Mouse (Mus musculus) adrenal gland, adult 8-10 months (tissue): ENCODE data around the gene Cdkn2a. TPM values are rescaled to one million over a fixed set of nuclear protein-coding genes. Genes with fewer than 3 reads are reported as not detected.

Source experiments
- DNase-seq: peaks from one replicate; pipeline ENCODE4 v3.0.0; 2022
- total RNA-seq, 4 experiments: library from RNA; stranded (reverse); gene quantifications; 2 replicates each; pipeline ENCODE4 v1.2.4; 2022

Cdkn2a gene
- total RNA-seq, 4 experiments from 2014 or later: 15.7 to 17.8 (median 17.1) TPM

DNA sequence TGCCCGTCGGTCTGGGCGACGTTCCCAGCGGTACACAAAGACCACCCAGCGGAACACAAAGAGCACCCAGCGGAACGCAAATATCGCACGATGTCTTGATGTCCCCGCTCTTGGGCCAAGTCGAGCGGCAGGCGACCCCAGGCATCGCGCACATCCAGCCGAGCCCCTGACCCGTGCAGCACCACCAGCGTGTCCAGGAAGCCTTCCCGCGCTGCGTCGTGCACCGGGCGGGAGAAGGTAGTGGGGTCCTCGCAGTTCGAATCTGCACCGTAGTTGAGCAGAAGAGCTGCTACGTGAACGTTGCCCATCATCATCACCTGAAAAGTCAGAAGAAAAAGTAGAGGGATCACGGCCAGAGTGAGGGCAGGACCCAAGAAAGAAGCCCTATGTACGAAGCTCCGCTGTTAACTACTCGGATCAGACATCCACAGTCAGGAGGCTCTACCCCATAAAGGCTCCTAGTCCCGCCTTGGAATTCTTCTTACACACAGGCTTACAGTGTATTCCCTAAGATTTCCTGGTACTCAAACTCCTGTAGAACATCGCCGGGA, 17.7 kb downstream of the Cdkn2a start:
- DNase-seq: no peak

DNA sequence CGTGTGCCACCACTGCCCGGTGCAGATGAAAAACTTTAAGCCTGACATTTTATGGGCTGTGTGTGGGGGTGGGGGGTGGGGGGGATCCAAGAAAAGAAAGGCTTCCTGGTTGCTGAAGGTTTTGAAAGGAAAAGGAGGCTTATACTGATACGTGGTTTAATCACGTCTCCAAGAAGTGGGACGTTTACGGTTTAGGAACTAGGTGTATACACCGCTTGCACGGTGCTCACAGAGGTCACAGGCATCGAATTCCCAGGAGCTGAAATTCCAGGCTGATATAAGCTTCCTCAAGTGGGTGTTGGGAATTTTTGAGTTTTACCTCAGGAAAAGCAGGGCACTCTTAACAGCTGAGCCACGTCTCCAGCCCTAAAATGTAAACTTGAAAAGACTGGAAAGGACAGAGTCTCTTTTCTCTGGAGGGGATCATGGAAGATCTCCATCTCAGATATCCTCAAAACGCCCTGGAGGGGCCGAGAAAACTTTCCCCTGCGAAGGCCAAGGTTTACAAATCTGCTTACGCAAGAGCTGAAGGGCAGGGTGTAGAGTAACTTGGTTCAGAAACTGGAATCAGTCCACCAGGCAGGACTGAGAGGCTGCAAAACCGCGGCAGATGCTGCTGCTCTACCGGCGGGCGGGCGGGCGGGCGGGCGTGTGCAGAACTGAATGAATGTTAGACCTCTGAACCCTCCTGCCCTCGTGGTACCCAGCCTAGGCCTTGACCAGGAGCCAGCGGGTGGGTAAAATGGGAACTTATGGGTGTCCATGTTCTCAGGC, 18.5 kb downstream of the Cdkn2a start:
- DNase-seq: no peak

DNA sequence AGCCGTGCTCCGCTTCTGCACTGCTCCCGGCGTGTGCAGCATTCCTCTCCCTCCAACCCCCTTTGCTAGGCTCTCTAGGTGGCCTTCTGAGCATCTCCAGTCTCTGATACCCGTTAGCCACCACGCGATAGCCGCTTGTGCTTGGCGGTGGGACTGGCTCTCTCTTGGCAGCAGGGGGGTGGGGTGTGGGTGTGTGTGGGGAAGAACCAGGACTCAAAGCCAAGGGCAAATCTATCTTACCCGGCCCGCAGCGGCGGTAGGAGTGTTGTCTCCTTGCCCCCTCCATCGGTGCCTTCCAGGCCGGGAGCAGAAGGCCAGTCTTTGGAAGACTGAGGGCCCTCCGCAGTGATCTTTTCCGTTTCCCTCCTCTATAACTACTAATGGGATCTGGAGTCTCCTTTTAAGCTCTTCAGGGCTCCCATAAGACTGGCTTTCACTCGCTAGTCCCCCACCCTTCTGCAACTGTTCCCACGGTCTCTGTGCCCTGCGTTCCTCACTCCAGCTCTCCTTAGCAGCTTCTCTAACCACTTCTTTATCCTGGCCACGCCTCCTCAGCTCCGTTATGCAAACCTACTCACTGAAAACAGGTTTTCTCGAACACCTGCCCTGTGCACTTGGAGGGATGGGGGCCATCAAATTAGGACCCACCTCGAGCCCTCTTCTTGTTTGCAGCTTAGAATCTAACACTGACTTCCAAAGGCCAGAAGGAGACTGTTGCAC, 19.5 kb downstream of the Cdkn2a start:
- DNase-seq: no peak

DNA sequence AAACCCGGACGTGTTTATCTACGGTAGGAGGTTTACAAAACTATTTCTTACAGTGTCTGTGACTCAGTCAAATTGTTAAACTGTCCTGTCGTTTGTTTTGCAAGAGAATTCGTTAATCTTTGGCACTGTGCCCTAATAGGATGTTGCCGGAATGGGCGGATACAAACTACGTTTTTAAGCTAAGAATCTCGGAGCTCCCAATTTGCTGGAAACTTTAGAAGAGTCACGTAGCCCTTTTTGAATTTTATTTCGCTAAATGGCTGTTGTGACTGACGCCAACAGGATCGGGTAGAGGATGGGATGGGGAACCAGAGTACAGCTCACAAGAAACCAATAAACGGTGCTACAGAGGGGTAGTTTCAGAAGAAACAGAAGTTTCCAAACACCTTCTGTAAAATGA, 20.4 kb downstream of the Cdkn2a start:
- DNase-seq: no peak

DNA sequence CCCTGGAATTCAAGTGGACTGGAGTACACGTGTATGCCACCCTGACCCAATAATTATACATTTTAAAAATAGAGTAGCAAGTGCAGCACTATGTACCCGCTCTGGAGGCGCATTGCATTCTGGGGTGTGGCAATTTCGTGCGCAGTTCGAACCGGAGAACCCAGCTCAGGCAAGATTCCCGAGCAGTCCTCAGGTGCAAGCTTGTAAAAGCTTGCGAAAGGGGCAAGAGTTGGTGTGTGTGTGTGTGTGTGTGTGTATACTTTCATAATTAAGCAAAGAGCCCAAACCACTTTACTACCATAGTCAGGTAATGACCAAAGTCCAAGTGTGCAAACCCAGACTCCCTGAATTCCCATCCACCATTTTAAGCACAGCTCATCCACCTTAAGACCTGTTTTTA, 20.9 kb downstream of the Cdkn2a start:
- no peak for DNase-seq

DNA sequence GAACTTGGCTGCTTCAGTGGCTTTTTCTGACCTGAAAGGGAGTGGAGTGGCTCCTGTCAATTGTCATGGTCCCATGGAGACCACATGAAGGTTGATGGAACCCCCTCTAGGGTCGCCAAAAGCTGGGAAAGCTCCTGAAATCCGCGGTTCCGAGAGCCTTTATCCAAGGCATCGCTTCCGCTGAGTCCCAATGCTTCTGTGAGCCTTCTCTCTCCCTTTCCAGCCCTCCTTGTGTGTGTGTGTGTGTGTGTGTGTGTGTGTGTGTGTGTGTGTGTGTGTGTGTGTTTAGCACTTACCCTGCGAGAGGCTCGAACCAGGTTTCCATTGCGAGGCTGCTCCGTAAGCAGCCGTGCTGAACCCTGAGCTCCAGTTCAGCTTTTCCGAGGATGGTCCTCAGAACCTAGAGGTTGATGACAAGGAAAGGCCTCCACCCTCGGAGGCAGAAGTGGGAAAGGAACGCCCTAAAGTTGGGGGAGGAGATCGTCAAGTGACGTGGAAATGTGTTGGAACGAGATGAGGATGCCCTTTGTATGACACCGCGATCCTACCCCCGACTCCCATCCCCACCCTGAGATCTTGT, 21.4 kb downstream of the Cdkn2a start:
- DNase-seq: no peak

DNA sequence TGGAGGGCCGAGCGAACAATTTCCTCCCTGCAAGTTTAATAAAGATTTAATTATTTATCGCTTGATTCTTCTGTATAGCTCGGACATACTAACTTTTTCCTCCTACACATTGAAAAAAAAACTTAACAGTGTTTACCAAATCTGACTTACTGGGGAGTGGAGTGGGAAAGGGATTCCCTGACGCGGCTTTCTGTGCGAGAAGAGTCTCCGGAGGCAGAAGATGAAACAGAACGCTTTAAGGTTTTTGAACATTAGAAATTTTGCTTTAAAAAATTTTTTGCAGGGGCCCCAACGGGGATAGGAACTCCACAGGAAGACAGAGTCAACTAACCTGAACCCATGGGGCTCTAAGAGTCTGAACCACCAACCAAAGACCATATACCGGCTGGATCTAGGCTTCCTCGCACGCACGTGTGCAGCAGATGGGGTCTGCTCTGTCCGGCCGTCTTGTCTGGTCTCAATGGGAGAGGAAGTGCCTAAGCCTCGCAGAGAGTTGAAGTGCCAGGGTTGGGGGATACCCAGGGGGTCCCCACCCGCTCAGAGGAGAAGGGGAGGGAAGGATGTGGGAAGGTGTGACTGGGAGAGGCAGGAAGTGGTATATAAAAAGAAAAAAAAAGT, 22.2 kb downstream of the Cdkn2a start:
- DNase-seq: no peak

DNA sequence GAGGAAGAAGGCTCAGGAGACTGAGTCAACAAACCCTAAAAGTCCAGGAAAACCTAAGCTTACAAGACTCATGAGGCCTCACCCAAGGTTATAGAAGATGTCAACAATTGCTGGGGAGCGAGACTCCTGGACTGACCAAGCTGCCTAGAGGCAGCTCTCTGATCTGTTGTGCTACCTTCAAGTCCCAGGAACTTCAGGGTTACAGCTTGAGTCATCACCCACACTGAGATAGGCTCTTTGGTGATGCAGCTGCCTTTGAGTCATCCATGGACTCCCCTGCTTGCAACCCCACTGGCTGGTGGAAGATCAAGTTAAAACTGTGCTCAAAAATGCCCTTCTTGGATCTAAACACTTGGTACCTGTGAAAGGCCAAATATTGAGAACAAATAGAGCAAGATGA, 36.7 kb downstream of the Cdkn2a start:
- peak; percentile 50 for DNase-seq

DNA sequence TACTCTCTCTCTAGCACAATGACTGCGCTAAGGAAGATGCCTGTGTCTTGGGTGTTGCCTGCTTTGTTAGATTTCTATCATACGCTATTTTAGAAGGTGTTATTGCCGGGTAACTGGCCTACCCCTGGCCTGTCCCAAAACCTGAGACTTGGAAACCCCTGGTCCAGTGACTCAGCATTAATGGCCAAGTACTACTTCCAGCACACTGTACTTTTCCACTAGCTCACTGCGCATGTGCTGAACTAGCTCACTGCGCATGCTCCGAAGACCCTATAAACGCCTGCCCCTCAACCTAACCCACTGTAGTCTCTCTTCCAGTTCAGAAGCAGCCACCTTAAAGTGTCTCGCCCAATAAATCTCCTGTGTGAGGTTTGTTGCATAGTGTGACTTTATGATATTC, 60.0 kb downstream of the Cdkn2a start:
- no peak for DNase-seq

Other genes with a start within 250 kb of the Cdkn2a start
- gene Mtap, start 157.5 kb downstream of the Cdkn2a start, total RNA-seq: 10 to 100 TPM; 33.3 to 51.7 (median 42.4) TPM
- gene Cdkn2b, start 16.4 kb upstream of the Cdkn2a start, total RNA-seq: 10 to 100 TPM; 12.2 to 14.8 (median 13.5) TPM